Mouse (Mus musculus) left cerebral cortex, postnatal 14 days (tissue): ENCODE measurements at regions not wholly inside any gene's neighbourhood (a gene's known extent, or its start where the extent isn't known, plus 50 kb on each side); places are given as distances from the start of the nearest gene placed in this dataset.

ENCODE experiments used
- DNase-seq, 2 experiments: peaks; one replicate each; pipeline ENCODE4 v3.0.0; 2021 to 2022; ENCODE audit warnings: low spot score in 2 of 2, mixed read lengths in 1 of 2
- intact Hi-C: fragments of 180-260 bp; cut with DNase I; formaldehyde crosslinking; loops from one replicate; pipeline ENCODE4 v1.15.1; 2025

DNA sequence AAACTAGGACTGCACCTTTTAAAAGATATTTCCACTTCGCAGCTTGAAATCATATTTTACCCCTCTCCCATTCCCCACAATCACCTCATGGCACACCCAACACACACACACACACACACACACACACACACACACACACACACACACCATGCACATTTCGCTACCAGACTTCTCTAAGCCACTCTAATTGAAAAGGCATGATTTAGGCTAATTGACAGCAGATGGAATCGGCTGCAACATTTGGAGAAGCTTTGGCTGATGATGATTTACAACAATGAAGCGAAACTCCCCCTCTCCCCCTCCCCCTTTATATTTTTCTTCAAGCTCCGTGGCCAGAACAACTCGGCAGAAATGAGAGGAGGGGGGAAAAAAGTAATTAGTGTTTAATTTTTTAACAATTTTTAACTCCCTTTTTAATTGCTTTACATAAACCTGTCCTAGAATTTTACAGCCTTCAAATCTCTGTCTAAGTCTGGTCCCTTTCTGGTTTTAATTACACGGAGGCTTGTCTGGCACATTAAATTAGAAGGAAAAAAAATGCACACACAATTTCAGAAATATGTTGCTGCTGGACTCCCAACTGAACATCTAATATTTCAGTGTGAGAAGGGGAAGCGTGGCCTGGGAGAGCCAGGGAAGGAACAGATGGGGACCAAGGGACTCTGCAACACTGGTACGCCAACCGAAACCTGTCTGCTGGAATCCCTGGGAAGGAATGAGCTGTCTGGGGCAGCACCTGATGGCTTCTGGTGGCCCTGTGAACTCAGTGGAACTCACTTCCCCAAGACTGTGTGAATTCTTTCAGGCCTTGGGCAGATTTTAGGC is 232.4 kb downstream of the Sox9 start:
- intact Hi-C loops = no loop called here

DNA sequence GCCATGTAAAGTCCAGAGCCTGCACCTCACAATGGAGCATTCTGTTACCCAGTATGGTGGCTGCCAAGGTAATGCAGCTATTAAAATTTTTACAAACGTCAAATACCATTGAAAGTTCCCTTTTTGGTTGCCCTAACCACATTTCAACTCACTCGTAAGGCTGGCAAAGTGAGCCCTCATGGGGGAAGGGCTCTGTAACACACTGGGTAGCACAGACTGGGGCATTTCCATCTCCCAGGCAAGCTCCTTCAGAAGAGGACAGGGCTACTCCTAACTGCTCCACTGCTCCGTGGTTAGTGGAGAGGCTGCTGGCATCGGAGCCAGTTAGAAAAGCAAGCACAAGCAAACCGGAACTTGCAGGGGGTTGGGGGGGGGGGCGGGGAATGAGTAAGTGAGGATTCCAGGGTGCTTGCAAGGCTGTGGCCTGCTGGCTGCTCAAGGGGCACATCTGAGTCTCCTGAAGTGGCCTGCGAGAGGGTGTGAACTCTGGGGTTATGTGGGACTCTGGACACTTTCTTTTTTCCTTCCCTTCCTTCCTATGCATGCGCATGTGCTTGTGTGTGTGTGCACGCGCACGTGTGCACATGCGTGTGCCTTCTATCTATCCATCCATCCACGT is 233.8 kb downstream of the Sox9 start:
- intact Hi-C loops = no loop called here

More for the DNA sequence above, 232.4 kb downstream of the Sox9 start:
- no peak for DNase-seq

DNA sequence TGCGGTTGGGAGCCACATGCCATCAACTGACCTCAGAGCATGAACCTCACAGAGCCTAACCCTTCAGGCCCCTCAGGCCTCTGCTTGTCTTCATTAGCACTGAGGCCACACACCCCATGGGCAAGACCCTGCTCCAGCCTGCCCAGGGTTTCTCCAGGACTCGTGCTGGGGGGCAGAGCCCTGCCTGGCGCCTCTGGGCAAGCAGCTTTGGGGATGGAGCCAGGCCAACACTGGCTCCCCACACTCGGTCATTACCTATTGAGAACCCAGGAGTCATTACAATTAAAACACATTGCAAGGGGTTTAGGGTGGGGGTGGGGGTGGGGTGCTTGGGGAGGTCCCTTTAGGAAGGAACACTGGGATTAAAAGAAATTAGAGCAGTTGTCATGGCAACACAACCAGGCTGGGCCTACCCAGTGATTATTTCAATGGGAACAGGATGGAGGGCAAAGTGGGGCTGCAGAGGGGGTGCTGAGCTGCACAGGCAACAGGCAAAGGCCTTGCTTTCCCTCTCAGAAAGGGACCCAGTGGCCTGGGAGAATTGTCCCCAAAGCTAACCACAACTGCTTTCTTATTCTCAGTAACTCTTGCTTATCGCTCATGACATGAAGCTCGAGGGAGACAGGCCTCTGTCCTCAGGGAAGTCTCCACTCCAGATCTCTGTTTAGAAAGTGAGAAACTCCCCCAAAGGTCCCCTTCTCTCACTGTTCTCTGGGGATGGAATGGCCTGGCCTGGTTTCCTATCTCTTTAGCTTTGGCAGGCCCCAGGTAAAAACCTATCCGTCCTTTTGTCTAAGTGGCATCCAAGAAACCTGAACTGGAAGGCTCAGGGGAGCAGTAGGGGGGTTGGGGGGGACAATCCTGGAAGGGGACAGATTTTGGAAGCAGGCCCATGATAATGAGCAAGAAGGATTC is 235.0 kb downstream of the Sox9 start:
- intact Hi-C loops = no loop called here
- peak; percentile 41 to 62 for DNase-seq

More for the DNA sequence above, 233.8 kb downstream of the Sox9 start:
- DNase-seq = no peak

DNA sequence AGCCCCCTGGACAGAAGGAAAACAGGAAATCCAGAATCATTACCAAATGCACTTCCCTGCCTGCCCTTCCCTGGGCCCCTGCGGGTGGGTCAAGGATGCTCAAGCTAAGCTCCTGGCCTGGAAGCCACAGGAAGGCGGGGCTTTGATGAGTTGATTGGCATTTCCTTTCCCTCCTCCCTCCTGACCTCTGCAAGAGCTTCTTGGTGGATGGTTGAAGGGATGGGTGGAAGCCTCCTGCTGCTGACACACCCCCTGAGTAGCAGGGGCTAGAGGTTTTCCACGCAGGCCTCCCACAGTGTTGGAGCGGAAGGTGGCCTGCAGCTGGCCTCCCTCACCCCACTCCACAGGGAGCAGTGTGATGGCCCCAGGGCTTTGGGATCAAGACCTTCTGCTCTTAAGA is 239.5 kb downstream of the Sox9 start:
- intact Hi-C loops = no loop called here
- no peak for DNase-seq

DNA sequence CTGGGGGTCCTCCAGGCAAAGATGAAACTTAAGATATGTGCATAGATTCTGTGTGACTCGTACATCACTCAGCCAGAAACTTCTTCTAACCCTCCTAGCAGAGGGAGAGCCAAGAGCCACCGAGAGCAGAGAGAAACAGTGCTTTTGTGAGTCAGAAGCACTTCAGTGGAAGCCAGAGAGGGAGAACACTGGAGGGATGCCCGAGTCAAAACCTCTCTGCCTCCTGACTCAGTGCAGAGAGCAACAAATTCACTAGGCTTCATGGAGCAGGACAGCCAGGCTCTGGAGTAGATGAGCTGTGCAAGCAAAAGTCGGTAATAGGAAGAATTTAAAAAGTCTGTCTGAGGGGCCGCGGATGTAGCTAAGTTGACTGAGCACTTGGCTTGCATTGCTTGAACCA is 245.0 kb downstream of the Sox9 start:
- no peak for DNase-seq
- intact Hi-C loops = no loop called here

DNA sequence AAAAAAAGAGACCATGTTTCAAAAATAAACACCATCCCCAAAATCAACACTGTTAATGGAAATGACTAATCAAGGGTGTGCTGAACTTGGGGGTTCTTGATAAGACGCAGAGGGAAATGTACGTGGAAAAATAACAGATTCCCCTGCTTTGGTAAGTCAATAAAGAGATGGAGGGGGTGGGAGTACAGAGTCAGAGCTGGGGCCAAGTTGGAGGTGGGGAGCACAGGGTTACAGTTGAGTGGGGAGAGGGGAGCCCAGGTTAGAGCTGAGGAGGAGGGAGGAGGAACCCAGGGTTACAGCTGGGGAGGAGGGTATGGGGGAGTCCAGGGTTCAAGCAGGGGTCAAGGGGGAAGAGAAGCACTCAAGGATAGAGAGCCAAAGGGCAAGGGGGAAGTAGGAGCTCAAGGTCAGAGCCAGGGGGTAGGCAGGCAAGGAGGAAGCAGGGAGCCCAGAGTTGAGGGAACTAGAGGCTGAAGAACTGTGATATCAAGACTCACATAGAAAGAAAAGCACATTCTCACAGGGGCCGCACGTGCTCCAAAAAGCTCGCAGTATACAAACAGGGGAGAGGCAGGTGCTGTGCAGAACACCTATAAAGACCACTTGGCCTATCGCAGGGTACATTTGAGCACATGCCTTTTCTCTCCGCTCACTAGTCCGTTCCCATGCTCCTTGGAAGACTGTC is 246.4 kb downstream of the Sox9 start:
- no peak for DNase-seq
- intact Hi-C loops = no loop called here

DNA sequence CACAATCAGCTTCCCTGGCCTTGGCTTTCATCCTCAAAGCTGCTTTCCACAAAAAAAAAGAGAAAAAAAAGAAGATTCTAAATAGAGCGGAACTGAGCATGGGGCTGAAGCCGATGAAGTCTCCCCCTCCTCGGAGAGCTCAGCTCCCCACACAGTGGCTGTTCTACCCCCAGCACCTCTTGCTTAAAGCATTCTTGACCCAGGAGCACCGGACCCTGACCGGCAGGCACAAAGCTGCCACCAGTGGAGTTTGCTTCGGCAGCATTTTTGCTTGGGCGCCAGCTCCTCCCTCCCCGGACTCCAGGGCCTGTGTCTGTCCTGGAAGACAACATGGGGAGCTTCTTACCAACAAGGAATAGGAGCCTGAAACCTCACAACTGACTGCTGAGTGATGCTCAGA is 249.4 kb downstream of the Sox9 start:
- DNase-seq = no peak
- intact Hi-C loops = no loop called here

DNA sequence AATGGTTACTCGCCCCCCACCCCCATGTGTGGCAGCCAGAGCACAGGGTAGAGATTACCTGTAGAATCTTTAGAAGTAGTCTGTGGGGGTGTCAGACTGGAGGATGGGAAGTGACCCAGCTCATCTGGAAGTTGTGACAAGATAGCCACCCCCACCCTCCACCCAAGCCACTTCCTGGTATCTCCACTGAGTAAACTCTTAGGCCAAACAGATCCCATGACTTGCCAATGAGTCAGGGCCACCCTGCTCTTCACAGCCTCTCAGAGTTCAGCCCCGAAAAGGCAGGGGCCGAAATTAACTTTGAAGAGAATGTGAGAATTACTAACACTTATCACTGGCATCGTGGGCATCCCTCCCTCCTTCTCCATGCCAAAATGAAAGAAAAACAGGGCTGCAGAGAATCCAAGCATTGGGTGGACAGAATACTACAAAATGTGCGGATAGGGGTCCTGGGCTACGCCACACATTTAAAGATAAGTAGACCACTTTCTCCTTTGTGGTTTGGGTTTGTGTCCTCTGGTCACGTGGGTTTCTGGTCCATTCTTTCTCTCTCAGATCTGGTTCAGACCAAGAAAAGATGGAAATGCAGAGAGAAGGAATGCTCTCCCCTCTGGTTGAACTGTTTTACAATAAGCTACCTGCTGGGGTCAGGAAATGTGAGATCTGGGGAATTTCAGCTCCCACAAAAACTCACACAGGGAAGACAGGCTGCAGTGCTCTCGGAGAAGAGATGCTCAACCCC is 250.6 kb downstream of the Sox9 start:
- intact Hi-C loops = no loop called here
- no peak for DNase-seq

DNA sequence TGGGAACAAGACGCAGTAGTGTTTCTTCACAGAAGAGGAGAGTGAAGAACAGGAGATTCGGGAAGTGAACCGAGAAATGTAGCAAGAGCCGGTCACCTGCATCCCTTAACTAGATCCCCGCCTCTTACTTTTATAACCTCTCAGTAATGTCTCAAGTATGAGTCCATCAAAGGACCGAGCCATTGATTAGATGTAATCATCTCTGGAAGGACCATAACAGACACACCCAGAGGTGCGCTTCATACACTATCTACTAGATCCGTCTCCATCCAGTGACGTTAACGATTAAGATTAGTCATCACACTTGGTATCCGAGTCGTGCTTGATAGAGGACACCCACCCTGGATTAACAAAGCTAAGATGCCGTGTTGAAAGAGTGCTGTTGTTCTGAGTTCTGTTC is 252.9 kb downstream of the Sox9 start:
- intact Hi-C loops = no loop called here
- no peak for DNase-seq

DNA sequence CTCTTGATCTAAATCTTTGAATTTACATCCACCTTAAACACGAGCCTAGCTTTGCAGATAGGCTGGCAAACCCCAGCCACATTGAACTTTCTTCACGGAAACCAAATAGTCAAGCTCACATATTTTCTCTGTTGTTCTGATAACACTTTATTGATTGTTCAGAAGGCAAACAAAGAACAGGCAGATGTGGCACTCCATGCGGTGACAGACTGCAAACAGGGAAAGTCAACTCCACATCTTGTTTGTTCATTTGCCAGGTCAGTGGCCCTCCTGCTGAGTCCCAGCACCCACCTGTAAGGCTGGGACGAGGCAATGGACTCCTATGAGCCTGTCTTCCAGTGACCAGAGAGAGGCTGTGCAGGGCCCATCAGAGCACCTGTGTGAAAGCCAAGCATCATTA is 255.7 kb downstream of the Sox9 start:
- no peak for DNase-seq
- intact Hi-C loops = no loop called here

DNA sequence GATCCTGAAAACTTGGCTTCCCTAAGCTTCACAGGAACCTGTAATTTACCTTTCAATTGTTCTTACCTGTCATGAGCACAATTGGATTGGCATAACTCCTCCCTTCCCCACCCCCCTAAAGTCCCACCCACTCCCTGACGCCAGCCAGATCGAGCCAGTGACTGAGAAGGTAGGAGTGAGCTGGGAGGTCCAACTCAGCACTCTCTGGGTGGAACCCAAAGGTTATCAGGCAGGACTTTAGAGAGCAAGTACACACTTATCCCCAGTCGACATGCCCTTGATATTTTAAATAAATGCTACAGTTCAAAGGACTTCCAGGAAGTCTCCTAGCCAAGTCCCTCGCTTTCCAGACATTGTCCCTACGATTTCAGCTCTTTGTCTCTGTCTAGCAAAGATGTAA is 260.7 kb downstream of the Sox9 start:
- intact Hi-C loops = no loop called here
- no peak for DNase-seq

DNA sequence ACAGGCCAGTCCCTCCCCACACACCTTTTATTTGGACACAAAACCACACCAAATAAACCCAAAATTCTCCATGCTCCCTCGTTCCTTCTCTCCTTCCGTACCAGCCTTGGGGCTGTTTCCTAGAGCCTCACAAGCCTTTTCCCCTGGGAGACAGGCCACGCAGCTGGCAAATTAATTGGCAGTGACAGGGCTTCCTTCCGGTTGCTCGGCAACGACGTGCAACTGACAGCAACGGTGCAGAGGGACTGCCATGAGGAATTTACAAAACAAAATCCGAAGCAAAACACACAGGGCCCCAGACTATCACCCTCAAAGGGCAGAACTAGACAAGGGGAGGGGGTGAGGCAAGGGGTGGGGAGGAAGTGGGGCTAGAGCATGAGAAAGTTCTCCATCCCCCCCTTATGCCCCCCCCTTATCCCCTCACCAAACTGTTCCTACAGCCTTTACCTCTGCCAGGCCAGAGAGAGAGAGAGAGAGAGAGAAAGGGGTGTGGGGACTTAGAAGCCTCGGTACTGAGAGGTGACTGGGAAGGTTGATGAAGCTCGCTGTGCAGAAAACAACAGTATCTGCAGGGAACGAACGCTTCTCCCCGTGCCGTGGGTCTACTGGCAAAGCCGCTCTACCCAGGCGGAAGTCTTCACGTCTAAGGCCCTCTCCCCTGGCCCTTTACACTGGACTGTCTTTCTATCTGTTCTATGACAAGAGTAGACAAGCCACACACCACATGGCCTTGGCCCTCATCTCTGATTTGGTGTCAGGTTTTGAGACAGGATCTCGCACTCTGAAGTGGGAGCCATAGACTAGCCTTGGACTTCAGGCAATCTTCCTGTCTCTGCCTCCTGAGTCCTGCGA is 264.4 kb downstream of the Sox9 start:
- intact Hi-C loops = no loop called here
- DNase-seq = peak; percentile 64 to 65

DNA sequence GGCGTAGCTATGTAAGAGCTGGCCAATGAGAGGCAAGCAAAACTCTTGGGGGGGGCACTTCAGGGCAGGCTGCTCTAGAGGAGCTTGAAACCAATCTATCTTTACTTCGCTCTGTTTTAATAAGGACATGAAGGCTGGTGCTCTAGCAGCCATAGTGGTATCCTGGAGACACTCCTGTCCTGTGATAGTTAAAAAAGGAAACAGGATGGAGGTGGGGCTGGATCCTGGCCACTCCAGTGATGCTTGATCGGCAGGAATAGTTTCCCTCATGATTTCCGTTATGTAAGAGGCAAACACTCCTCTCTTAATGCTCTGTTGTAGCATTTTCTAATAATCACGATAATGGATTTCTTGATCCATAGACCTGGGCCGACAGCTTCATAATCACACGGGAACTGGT is 266.1 kb downstream of the Sox9 start:
- intact Hi-C loops = no loop called here
- DNase-seq = peak in 1 of 2 experiments; percentile 40

DNA sequence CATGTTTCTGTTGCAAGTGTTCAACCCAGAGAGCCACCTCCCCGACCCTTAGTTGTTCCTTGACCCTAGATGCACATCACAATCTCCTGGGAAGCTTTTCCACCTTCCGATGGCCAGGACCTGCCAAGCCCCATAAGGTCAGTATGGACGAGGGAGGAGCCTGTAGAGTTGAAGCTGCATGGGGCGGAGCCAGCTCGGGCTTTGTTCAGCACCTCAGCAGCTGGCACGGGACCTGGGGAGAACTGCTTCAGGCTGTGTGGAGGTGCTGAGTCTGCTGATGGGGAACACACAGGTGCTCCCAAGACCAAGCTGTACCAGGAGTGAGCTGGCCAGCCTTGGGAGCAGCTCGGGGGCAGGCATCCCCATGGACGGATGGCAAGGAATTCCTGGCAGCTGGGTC is 267.6 kb downstream of the Sox9 start:
- no peak for DNase-seq
- intact Hi-C loops = no loop called here

DNA sequence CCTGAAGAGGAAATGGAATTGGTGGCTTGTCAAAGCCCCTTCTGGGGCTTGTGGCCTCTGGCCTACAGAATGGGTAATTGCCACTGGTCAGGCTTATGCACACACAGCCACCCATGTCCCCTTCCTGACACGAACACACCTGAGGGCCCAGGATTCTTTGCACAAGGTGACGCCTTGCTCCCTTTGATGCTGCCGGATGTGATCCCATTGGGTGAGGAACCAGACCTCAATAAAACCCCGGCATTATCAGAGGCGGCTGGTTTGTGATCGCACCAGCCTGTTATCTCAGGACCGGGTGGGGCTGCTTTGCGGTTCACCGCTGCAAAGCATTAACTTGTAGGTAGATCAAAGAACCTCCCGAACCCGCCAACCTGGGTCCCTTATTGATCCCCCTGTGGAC is 270.5 kb downstream of the Sox9 start:
- intact Hi-C loops = no loop called here
- no peak for DNase-seq

DNA sequence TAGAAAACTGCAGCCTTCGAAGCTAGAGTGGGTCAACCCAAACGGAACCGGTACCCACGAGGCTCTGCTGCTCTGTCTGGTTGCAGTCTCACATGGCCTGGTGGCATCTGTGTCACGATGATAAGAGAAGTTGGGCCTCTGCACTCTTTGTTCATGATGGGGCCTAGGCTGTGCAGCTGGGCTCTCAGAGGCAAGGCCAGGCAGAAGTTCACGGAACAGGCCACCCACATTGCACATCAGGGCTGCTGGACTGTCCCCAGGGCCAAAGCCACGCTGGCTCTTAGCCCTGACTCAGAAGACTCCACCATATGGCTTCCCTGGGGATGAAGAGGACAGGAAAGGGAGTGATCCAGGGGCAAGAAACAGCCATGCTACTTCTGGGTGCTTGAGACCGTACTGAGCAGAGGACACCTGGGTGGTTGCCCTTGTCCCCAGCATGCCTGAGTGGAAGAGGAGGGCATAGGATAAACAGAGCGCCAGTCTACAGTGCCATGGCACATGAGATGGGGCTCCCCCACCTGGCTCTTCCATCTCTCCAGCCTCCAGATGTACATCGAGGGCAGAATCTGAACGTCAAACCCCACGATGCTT is 274.1 kb downstream of the Sox9 start:
- no peak for DNase-seq
- intact Hi-C loops = no loop called here

DNA sequence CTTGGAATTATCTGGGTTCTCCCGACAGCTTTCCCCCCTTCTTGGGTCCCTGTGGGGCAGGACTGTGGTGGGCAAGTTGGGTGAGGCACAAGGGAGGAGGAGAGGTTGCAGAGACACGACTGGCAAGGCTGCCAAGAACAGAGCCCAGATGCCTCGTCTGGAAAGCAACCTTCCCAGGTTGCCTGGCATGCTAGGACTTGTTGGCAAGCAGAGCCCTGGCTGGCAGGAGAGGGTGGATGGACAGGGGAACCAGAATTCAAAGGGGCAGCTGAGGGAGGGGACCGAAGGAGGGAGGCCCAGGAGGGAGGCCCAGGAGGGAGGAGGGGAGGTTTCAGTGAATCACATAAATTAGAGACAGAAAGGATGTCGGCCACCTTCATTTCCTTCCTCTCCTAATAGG is 274.8 kb downstream of the Sox9 start:
- intact Hi-C loops = no loop called here
- DNase-seq = peak in 1 of 2 experiments; percentile 22

DNA sequence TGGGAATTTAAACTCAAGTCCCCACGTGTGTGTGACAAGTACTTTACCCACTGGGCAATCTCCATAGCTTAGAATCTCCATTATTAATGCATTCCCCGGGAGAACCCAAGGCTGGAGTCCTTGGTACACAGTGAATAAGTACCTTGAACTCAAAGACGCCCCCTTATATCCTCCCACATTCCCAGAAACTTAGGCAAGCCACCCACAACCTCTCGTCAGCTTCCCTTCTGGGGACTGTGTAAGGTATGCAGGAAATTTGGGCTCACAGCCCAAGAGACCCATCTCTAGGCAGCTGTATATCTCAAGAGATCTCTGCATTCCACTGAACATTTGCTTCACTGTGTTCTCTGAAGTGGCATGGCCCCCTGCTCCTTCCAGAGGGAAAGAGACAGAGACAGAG is 288.3 kb downstream of the Sox9 start:
- DNase-seq = no peak
- intact Hi-C loops = no loop called here
